Mouse (Mus musculus) lung, adult 2 months (tissue): ENCODE measurements around the gene Lrrc49.

Experiments
- CTCF ChIP-seq: fragments of 200-500 bp; IDR thresholded peaks from 2 replicates; pipeline ENCODE4 v1.5.1; 2011; ENCODE audit warnings: mild to moderate bottlenecking, low read length, control low read depth; ENCODE audit not compliant: insufficient read depth
- POLR2A ChIP-seq: fragments of 200-500 bp; IDR thresholded peaks from 2 replicates; pipeline ENCODE4 v1.6.1; 2011; ENCODE audit warnings: low read depth, mild to moderate bottlenecking, control low read depth, low read length, borderline replicate concordance; ENCODE audit errors: extremely low read depth

GRCm38 (mm10) chr9:60588914-60589313 lies 99.0 kb downstream of the Lrrc49 start:
- TF ChIP-seq CTCF (no peak), POLR2A (no peak)
